Mouse (Mus musculus): ENCODE results near the gene Hils1.

- TF ChIP-seq CTCF (IDR thresholded peaks at IDR 0.05; ENCODE audit: borderline replicate concordance, insufficient read depth, low read length) (no peak), POLR2A (IDR thresholded peaks at IDR 0.05; ENCODE audit: low read depth, low read length) (no peak)
Measured at GRCm38 (mm10) chr11:94974951-94975350, 7.6 kb downstream of the Hils1 start.
